Mouse (Mus musculus) urinary bladder, postnatal 36 days (tissue): Measurements from ENCODE around the gene Rgs8.

Experiments used
- DNase-seq, 2 experiments: peaks; one replicate each; pipeline ENCODE4 v3.0.0; 2022; ENCODE audit warnings: low spot score in 2 of 2, mixed read lengths in 1 of 2

Gene Rgs8

GRCm38 (mm10) chr1:153673900-153674299, 21.1 kb downstream of the Rgs8 start:
- DNase-seq = no peak

GRCm38 (mm10) chr1:153675591-153675990, 22.8 kb downstream of the Rgs8 start:
- no peak for DNase-seq

- no peak for DNase-seq
Observed at GRCm38 (mm10) chr1:153677635-153678034, 24.8 kb downstream of the Rgs8 start.

- peak in 1 of 2 experiments; percentile 42 for DNase-seq
Observed at GRCm38 (mm10) chr1:153679147-153679546, 26.3 kb downstream of the Rgs8 start.

- DNase-seq = no peak
Observed at GRCm38 (mm10) chr1:153679653-153680052, 26.8 kb downstream of the Rgs8 start.

- DNase-seq = no peak
Observed at GRCm38 (mm10) chr1:153680363-153680762, 27.5 kb downstream of the Rgs8 start.

- DNase-seq = no peak
Observed at GRCm38 (mm10) chr1:153681036-153681435, 28.2 kb downstream of the Rgs8 start.

- no peak for DNase-seq
Observed at GRCm38 (mm10) chr1:153683190-153683589, 30.4 kb downstream of the Rgs8 start.

- DNase-seq = no peak
Observed at GRCm38 (mm10) chr1:153685630-153686029, 32.8 kb downstream of the Rgs8 start.

GRCm38 (mm10) chr1:153692526-153692925, 39.7 kb downstream of the Rgs8 start:
- no peak for DNase-seq

- no peak for DNase-seq
Observed at GRCm38 (mm10) chr1:153694372-153695120, 41.7 kb downstream of the Rgs8 start.

- DNase-seq = no peak
Observed at GRCm38 (mm10) chr1:153695398-153695797, 42.6 kb downstream of the Rgs8 start.

GRCm38 (mm10) chr1:153696093-153696492, 43.3 kb downstream of the Rgs8 start:
- no peak for DNase-seq

GRCm38 (mm10) chr1:153696541-153696940, 43.7 kb downstream of the Rgs8 start:
- DNase-seq = no peak

- DNase-seq = no peak
Observed at GRCm38 (mm10) chr1:153697581-153698251, 44.9 kb downstream of the Rgs8 start.

GRCm38 (mm10) chr1:153698311-153699084, 45.7 kb downstream of the Rgs8 start:
- no peak for DNase-seq

- DNase-seq = no peak
Observed at GRCm38 (mm10) chr1:153700448-153701063, 47.7 kb downstream of the Rgs8 start.

- no peak for DNase-seq
Observed at GRCm38 (mm10) chr1:153701461-153701860, 48.6 kb downstream of the Rgs8 start.

- DNase-seq = no peak
Observed at GRCm38 (mm10) chr1:153702166-153702852, 49.5 kb downstream of the Rgs8 start.

GRCm38 (mm10) chr1:153702853-153703410, 50.1 kb downstream of the Rgs8 start:
- DNase-seq = no peak

- no peak for DNase-seq
Observed at GRCm38 (mm10) chr1:153703445-153703991, 50.7 kb downstream of the Rgs8 start.
